Mouse (Mus musculus) lung, adult 2 months (tissue): ENCODE measurements at regions not wholly inside any gene's neighbourhood (a gene's known extent, or its start where the extent isn't known, plus 50 kb on each side); places are given as distances from the start of the nearest gene placed in this dataset.

Experiments
- CTCF ChIP-seq: fragments of 200-500 bp; IDR thresholded peaks from 2 replicates; pipeline ENCODE4 v1.5.1; 2011; ENCODE audit warnings: mild to moderate bottlenecking, low read length, control low read depth; ENCODE audit not compliant: insufficient read depth
- POLR2A ChIP-seq: fragments of 200-500 bp; IDR thresholded peaks from 2 replicates; pipeline ENCODE4 v1.6.1; 2011; ENCODE audit warnings: low read depth, mild to moderate bottlenecking, control low read depth, low read length, borderline replicate concordance; ENCODE audit errors: extremely low read depth

- TF ChIP-seq POLR2A (no peak), CTCF (no peak)
Measured at GRCm38 (mm10) chr16:7829939-7830650, 594.8 kb downstream of the Tmem114 start.
